Mouse (Mus musculus) ES-E14 (cell line): ENCODE data around the gene Gtf2ird1. TPM values are rescaled to one million over a fixed set of nuclear protein-coding genes. Genes with fewer than 3 reads are reported as not detected.
A peak's percentile ranks its signal among the peaks of the same experiment; 100 is the strongest.

Experiments
- DNase-seq: peaks from one replicate; pipeline ENCODE4 v3.0.0-alpha.2; 2013; ENCODE audit warnings: low read depth, low spot score
- H3K27ac ChIP-seq: 2 replicates; pipeline ENCODE4 v1.5.1; 2012; ENCODE audit warnings: low read depth, mild to moderate bottlenecking, low read length, moderate library complexity, mixed read lengths; ENCODE audit not compliant: poor library complexity, insufficient read depth, severe bottlenecking
- H3K36me3 ChIP-seq: 2 replicates; pipeline ENCODE4 v1.6.1; 2012; ENCODE audit warnings: mild to moderate bottlenecking, low read length, moderate library complexity, mixed read lengths; ENCODE audit not compliant: control insufficient read depth, poor library complexity, insufficient read depth, severe bottlenecking
- H3K4me1 ChIP-seq, 2 experiments: fragments of 150-350 bp in 1 of 2; sonication (generic) in 1 of 2; 2 replicates each; pipeline ENCODE4 v1.6.1; 2012; ENCODE audit warnings: low read length in 2 of 2, mild to moderate bottlenecking in 1 of 2, mixed read lengths in 1 of 2; ENCODE audit not compliant: control insufficient read depth in 2 of 2, insufficient read depth in 2 of 2, poor library complexity in 1 of 2
- H3K4me3 ChIP-seq, 2 experiments: fragments of 150-350 bp in 1 of 2; sonication (generic) in 1 of 2; 2 replicates each; pipeline ENCODE4 v1.5.1; 2012; ENCODE audit warnings: low read length in 2 of 2, low read depth in 1 of 2, mild to moderate bottlenecking in 1 of 2, mixed read lengths in 1 of 2; ENCODE audit not compliant: insufficient read depth in 1 of 2, poor library complexity in 1 of 2, severe bottlenecking in 1 of 2
- H3K9ac ChIP-seq: 2 replicates; pipeline ENCODE4 v1.6.1; 2012; ENCODE audit warnings: low read depth, mild to moderate bottlenecking, low read length, mixed read lengths; ENCODE audit not compliant: poor library complexity, insufficient read depth, severe bottlenecking
- H3K9me3 ChIP-seq: fragments of 150-350 bp; sonication (generic); 2 replicates; pipeline ENCODE4 v1.6.1; 2012; ENCODE audit warnings: low read depth, mild to moderate bottlenecking, low read length; ENCODE audit not compliant: control insufficient read depth, insufficient read depth
- CHD2 ChIP-seq: IDR thresholded peaks from 2 replicates; pipeline ENCODE4 v1.6.1; 2014; ENCODE audit warnings: mild to moderate bottlenecking, low read depth, low read length, inconsistent platforms
- HCFC1 ChIP-seq: IDR thresholded peaks from 2 replicates; pipeline ENCODE4 v1.6.1; 2012; ENCODE audit warnings: low read length, inconsistent platforms, borderline replicate concordance; ENCODE audit not compliant: insufficient read depth
- MAFK ChIP-seq: IDR thresholded peaks from 2 replicates; pipeline ENCODE4 v1.6.1; 2014; ENCODE audit warnings: mild to moderate bottlenecking, low read depth, low read length, inconsistent platforms; ENCODE audit not compliant: insufficient read depth
- ZC3H11A ChIP-seq: IDR thresholded peaks from 2 replicates; pipeline ENCODE4 v1.6.1; 2012; ENCODE audit warnings: low read depth, mild to moderate bottlenecking, inconsistent platforms, low read length, borderline replicate concordance
- ZNF384 ChIP-seq: IDR thresholded peaks from 2 replicates; pipeline ENCODE4 v1.6.1; 2012; ENCODE audit warnings: low read depth, low read length, inconsistent platforms
- in situ Hi-C, 2 experiments: fragments of 600-800 bp; cut with MboI; formaldehyde crosslinking; loops; one replicate each; pipeline ENCODE4 v1.15.1; 2025; ENCODE audit warnings: low sequenced_read_pairs in 2 of 2, inconsistent platforms in 1 of 2; ENCODE audit not compliant: unreplicated experiment in 2 of 2
- total RNA-seq: library from RNA; depleted of rRNA; stranded (reverse); fragments of 300-350 nt; gene quantifications from 2 replicates; pipeline ENCODE4 v1.2.3, GENCODE M21; 2012

Gtf2ird1 gene
- total RNA-seq, 1 experiment, result 63.5 TPM

- H3K36me3 ChIP-seq, result no peaks in the 10 kb centered on the region
- in situ Hi-C loops, result no loop called here
- H3K9me3 ChIP-seq, result no peaks in the 10 kb centered on the region
- no peak overlapping the region; the same call in 1 of the 2 replicates for H3K27ac ChIP-seq
- no peak for TF ChIP-seq MAFK
- TF ChIP-seq ZNF384, result no peak
- no peak for TF ChIP-seq CHD2
- TF ChIP-seq ZC3H11A, result no peak
- TF ChIP-seq HCFC1, result no peak
- no peak overlapping the region for H3K9ac ChIP-seq
- peak; percentile 65 for DNase-seq
- no peak overlapping the region for H3K4me3 ChIP-seq
- peaks cover 0 to 3% of the 10 kb centered on the region in 2 experiments; a peak in 2 of 4 replicates for H3K4me1 ChIP-seq
Observed at GRCm38 (mm10) chr5:134500062-134500461, 43.5 kb upstream of the Gtf2ird1 start.

- H3K4me3 ChIP-seq, result no peak overlapping the region
- peaks cover 0 to 5% of the 10 kb centered on the region in 2 experiments; a peak in 1 of 4 replicates for H3K4me1 ChIP-seq
- H3K36me3 ChIP-seq, result no peaks in the 10 kb centered on the region
- H3K9ac ChIP-seq, result no peak overlapping the region
- no peak overlapping the region for H3K27ac ChIP-seq
- TF ChIP-seq MAFK (no peak), ZNF384 (no peak), ZC3H11A (no peak), CHD2 (no peak), HCFC1 (no peak)
- DNase-seq, result no peak
- no peaks in the 10 kb centered on the region for H3K9me3 ChIP-seq
- in situ Hi-C loops, result loop anchor here in 1 of 2 experiments (10.0 kb wide), 1 partner anchor 208 kb away; no protein-coding TSS in a partner anchor
Observed at GRCm38 (mm10) chr5:134497026-134497425, 40.5 kb upstream of the Gtf2ird1 start.

GRCm38 (mm10) chr5:134495796-134496195, 39.3 kb upstream of the Gtf2ird1 start:
- in situ Hi-C loops, result loop anchor here in 1 of 2 experiments (10.0 kb wide), 1 partner anchor 209 kb away; no protein-coding TSS in a partner anchor
- no peak overlapping the region for H3K27ac ChIP-seq
- no peaks in the 10 kb centered on the region for H3K36me3 ChIP-seq
- no peak overlapping the region for H3K9ac ChIP-seq
- DNase-seq, result no peak
- TF ChIP-seq ZNF384, result no peak
- no peak for TF ChIP-seq HCFC1
- no peak for TF ChIP-seq MAFK
- TF ChIP-seq CHD2, result no peak
- no peak for TF ChIP-seq ZC3H11A
- H3K4me3 ChIP-seq, result no peak overlapping the region
- no peaks in the 10 kb centered on the region for H3K9me3 ChIP-seq
- peaks cover 0 to 6% of the 10 kb centered on the region in 2 experiments; a peak in 1 of 4 replicates for H3K4me1 ChIP-seq

GRCm38 (mm10) chr5:134494142-134494541, 37.6 kb upstream of the Gtf2ird1 start:
- H3K9me3 ChIP-seq, result no peaks in the 10 kb centered on the region
- H3K27ac ChIP-seq, result no peak overlapping the region
- in situ Hi-C loops, result loop anchor here in 1 of 2 experiments (10.0 kb wide), 1 partner anchor 211 kb away; no protein-coding TSS in a partner anchor
- peaks cover 0 to 4% of the 10 kb centered on the region in 2 experiments; a peak in 1 of 4 replicates for H3K4me1 ChIP-seq
- no peak overlapping the region for H3K4me3 ChIP-seq
- no peak overlapping the region for H3K9ac ChIP-seq
- DNase-seq, result peak; percentile 93
- TF ChIP-seq ZNF384, result no peak
- peak; percentile 83 for TF ChIP-seq ZC3H11A
- no peak for TF ChIP-seq CHD2
- TF ChIP-seq MAFK, result no peak
- no peak for TF ChIP-seq HCFC1
- H3K36me3 ChIP-seq, result peaks cover 3% of the 10 kb centered on the region; the same call in 1 of the 2 replicates

GRCm38 (mm10) chr5:134492956-134493355, 36.4 kb upstream of the Gtf2ird1 start:
- H3K36me3 ChIP-seq, result peaks cover 3% of the 10 kb centered on the region; the same call in 1 of the 2 replicates
- DNase-seq, result no peak
- TF ChIP-seq ZC3H11A, result no peak
- TF ChIP-seq HCFC1, result no peak
- peaks cover 0 to 4% of the 10 kb centered on the region in 2 experiments; a peak in 1 of 4 replicates for H3K4me1 ChIP-seq
- no peaks in the 10 kb centered on the region for H3K9me3 ChIP-seq
- no peak overlapping the region for H3K27ac ChIP-seq
- no peak overlapping the region for H3K9ac ChIP-seq
- H3K4me3 ChIP-seq, result no peak overlapping the region
- in situ Hi-C loops, result loop anchor here in 1 of 2 experiments (10.0 kb wide), 1 partner anchor 212 kb away; no protein-coding TSS in a partner anchor
